19 mouse cellular contexts compared by ENCODE assay signal in the genomic region with DNA sequence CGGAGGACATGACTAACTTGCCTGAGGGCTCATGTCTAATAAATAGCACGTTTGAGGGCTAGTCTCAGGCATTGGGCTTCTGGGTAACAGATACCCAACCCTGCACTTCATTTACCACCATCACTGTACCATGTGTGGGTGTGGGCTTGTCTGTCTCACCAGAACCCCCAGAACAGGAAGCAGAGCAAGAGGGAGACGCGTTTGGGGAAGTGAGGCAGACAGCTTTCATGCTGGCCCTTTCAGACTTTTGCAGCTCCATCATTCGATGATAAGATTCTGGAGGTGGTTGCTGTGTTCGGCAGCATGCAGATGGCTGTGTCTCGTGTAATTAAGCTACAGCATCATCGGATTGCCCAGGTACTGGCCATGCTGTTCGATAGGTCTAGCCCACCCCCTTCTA.
DNase-seq lines count a peak whose midpoint lies in the region; ATAC-seq and TF ChIP-seq lines count a peak whose summit lies in the region.
"Had no signal": no experiment of that assay in that cellular context is flagged by ENCODE, and none has a peak within 500 bp of the region (broad histone marks: within the 10 kb centered on the region; RNA-seq: fewer than 3 reads in every experiment).

No protein-coding gene starts in this region.

- H3K36me3 ChIP-seq in MEL (ENCODE audit: control insufficient read depth in 1 of 2, insufficient read depth in 2 of 2, low read length in 2 of 2): peaks cover 13 to 19% of the 10 kb centered on the region in 2 experiments
- peaks cover 29% of the 10 kb centered on the region for H3K36me3 ChIP-seq in heart, embryonic 11.5 days (ENCODE audit: control insufficient read depth, insufficient read depth, low read length)

- H3K9me3 ChIP-seq in MEL (replicated peaks; ENCODE audit: insufficient read depth, low read length): no peaks in the 10 kb centered on the region
- no peaks in the 10 kb centered on the region for H3K9me3 ChIP-seq in heart, embryonic 11.5 days (replicated peaks; ENCODE audit: control insufficient read depth, low read length)
- H3K9me3 ChIP-seq: kidney, embryonic 15.5 days; limb, embryonic 12.5 days; midbrain, embryonic 15.5 days; neural tube, embryonic 12.5 days had no signal

- 85% methylated on average over 9 of the region's 9 CpGs for WGBS in heart, embryonic 11.5 days (ENCODE audit: insufficient replicate concordance)

- H3K4me2 ChIP-seq in heart, embryonic 11.5 days: no peak overlapping the region
- H3K4me2 ChIP-seq: kidney, embryonic 15.5 days; limb, embryonic 12.5 days; midbrain, embryonic 15.5 days; neural tube, embryonic 12.5 days had no signal

- TF ChIP-seq RAD21 in MEL (IDR thresholded peaks at IDR 0.05; ENCODE audit: low read depth, low read length): peak; percentile 0; the same call in 1 of the 2 replicates

- no peak overlapping the region for H3K4me3 ChIP-seq in MEL (ENCODE audit: control insufficient read depth in 1 of 2, insufficient read depth in 1 of 2, low read depth in 2 of 2, low read length in 2 of 2)
- H3K4me3 ChIP-seq in heart, embryonic 11.5 days (ENCODE audit: low read depth, low read length): no peak overlapping the region
- H3K4me3 ChIP-seq: kidney, embryonic 15.5 days; limb, embryonic 12.5 days; midbrain, embryonic 15.5 days; neural tube, embryonic 12.5 days had no signal

- H3K27me3 ChIP-seq in MEL (ENCODE audit: control insufficient read depth in 1 of 2, insufficient read depth in 2 of 2, low read length in 2 of 2): no peaks in the 10 kb centered on the region
- no peaks in the 10 kb centered on the region for H3K27me3 ChIP-seq in heart, embryonic 11.5 days (ENCODE audit: control insufficient read depth, insufficient read depth, low read length)
- H3K27me3 ChIP-seq: kidney, embryonic 15.5 days; limb, embryonic 12.5 days; midbrain, embryonic 15.5 days; neural tube, embryonic 12.5 days; Patski had no signal

- no peak for TF ChIP-seq POLR2A in MEL (IDR thresholded peaks at IDR 0.05; ENCODE audit: control insufficient read depth in 1 of 2, insufficient read depth in 1 of 2, low read depth in 1 of 2, low read length in 2 of 2, poor library complexity in 1 of 2)

- no peak; a peak in 1 of 6 replicates for TF ChIP-seq CTCF in MEL (IDR thresholded peaks at IDR 0.05 in 2 of 3, conservative IDR thresholded peaks at IDR 0.05 in 1 of 3; ENCODE audit: control insufficient read depth in 1 of 3, insufficient read depth in 1 of 3, low read depth in 2 of 3, low read length in 3 of 3, poor library complexity in 1 of 3, severe bottlenecking in 1 of 3)

- TF ChIP-seq EP300 in MEL (IDR thresholded peaks at IDR 0.05; ENCODE audit: low read depth in 1 of 2, low read length in 2 of 2): peak; percentile 57 to 78

- peaks cover 5 to 23% of the 10 kb centered on the region in 2 experiments for H3K4me1 ChIP-seq in MEL (ENCODE audit: control insufficient read depth in 1 of 2, insufficient read depth in 2 of 2, low read length in 2 of 2)
- H3K4me1 ChIP-seq in heart, embryonic 11.5 days (ENCODE audit: control insufficient read depth, insufficient read depth, low read length): no peaks in the 10 kb centered on the region
- H3K4me1 ChIP-seq: kidney, embryonic 15.5 days; limb, embryonic 12.5 days; midbrain, embryonic 15.5 days; neural tube, embryonic 12.5 days had no signal

- peak overlapping the region; percentile 55 for H3K27ac ChIP-seq in MEL (ENCODE audit: control insufficient read depth, low read depth, low read length)
- H3K27ac ChIP-seq in heart, embryonic 11.5 days (ENCODE audit: low read depth, low read length): no peak overlapping the region
- H3K27ac ChIP-seq: kidney, embryonic 15.5 days; limb, embryonic 12.5 days; macrophage; midbrain, embryonic 15.5 days; neural tube, embryonic 12.5 days had no signal

- peak; percentile 65 for DNase-seq in layer of hippocampus, adult 9-11 months
- DNase-seq in layer of hippocampus, postnatal 10 days (ENCODE audit: low spot score in 2 of 2): no peak
- DNase-seq in 3T3-L1 (ENCODE audit: low read depth, low spot score) (peak; percentile 53), MEL (ENCODE audit: low read depth, low spot score) (peak; percentile 84)
- no peak for DNase-seq in adrenal gland, postnatal 25 days
- DNase-seq in heart, postnatal 4 days: no peak
- DNase-seq: cerebellum, postnatal 10 days; heart, adult 18-20 months; heart, postnatal 14 days; layer of hippocampus, postnatal 36 days; liver, postnatal 0 days had no signal

- no peaks in the 10 kb centered on the region for H3K79me2 ChIP-seq in MEL (ENCODE audit: control insufficient read depth, insufficient read depth, low read length, poor library complexity)

- H3K9ac ChIP-seq in MEL (ENCODE audit: control insufficient read depth, low read depth, low read length, poor library complexity, severe bottlenecking): no peak overlapping the region
- no peak overlapping the region for H3K9ac ChIP-seq in heart, embryonic 11.5 days (ENCODE audit: low read depth, low read length)
- H3K9ac ChIP-seq: kidney, embryonic 15.5 days; limb, embryonic 12.5 days; liver, postnatal 0 days; midbrain, embryonic 15.5 days; neural tube, embryonic 12.5 days had no signal

- peak; percentile 80 for ATAC-seq in megakaryocyte, adult 5-6 weeks (ENCODE audit: poor library complexity, severe bottlenecking)
- no peak for ATAC-seq in heart, embryonic 11.5 days (replicated peaks; ENCODE audit: insufficient number of reproducible peaks, low FRiP score, low TSS enrichment)
- ATAC-seq: liver, postnatal 0 days; midbrain, embryonic 15.5 days; Patski had no signal

TF ChIP-seq in MEL, 35 proteins besides CTCF, POLR2A, EP300 and RAD21:
- TF ChIP-seq ZC3H11A (IDR thresholded peaks at IDR 0.05; ENCODE audit: low read depth, low read length) (no peak), POLR2AphosphoS2 (IDR thresholded peaks at IDR 0.05; ENCODE audit: low read length) (no peak), ETS1 (IDR thresholded peaks at IDR 0.05; ENCODE audit: low read depth, low read length) (peak; percentile 34; the same call in 1 of the 2 replicates), MYC (IDR thresholded peaks at IDR 0.05; ENCODE audit: low read depth, low read length) (peak; percentile 84), SIN3A (IDR thresholded peaks at IDR 0.05; ENCODE audit: low read length) (peak; percentile 62), SMC3 (IDR thresholded peaks at IDR 0.05; ENCODE audit: low read depth, low read length) (peak; percentile 41), CHD1 (IDR thresholded peaks at IDR 0.05; ENCODE audit: low read depth, low read length) (no peak), MEF2A (IDR thresholded peaks at IDR 0.05; ENCODE audit: extremely low read depth, insufficient replicate concordance, low read depth, low read length, poor library complexity, severe bottlenecking) (no peak), MAFK (IDR thresholded peaks at IDR 0.05; ENCODE audit: borderline replicate concordance, low read depth, low read length) (no peak), MXI1 (IDR thresholded peaks at IDR 0.05; ENCODE audit: low read depth, low read length) (peak; percentile 50), NRF1 (IDR thresholded peaks at IDR 0.05; ENCODE audit: insufficient read depth, low read depth, low read length, poor library complexity, severe bottlenecking) (no peak), TBP (IDR thresholded peaks at IDR 0.05; ENCODE audit: low read depth, low read length) (0 out of 2 replicates have a peak, but pooled peaks have one; percentile 15), CHD2 (IDR thresholded peaks at IDR 0.05; ENCODE audit: low read length) (no peak), ELF1 (IDR thresholded peaks at IDR 0.05; ENCODE audit: low read depth, low read length) (peak; percentile 66), GATA1 (IDR thresholded peaks at IDR 0.05; ENCODE audit: low read depth, low read length) (0 out of 2 replicates have a peak, but pooled peaks have one; percentile 15), MAX (IDR thresholded peaks at IDR 0.05; ENCODE audit: low read length) (peak; percentile 55; the same call in 1 of the 2 replicates), GABPA (IDR thresholded peaks at IDR 0.05; ENCODE audit: low read depth, low read length) (no peak), RCOR1 (IDR thresholded peaks at IDR 0.05; ENCODE audit: low read depth, low read length) (peak; percentile 57), TAL1 (IDR thresholded peaks at IDR 0.05; ENCODE audit: low read length) (peak; percentile 29; the same call in 1 of the 2 replicates)

Comparison
In these comparisons a context has a peak if more than half of its experiments do, and no peak if none do; other contexts are left out.
1. DNase-seq: peak in layer of hippocampus, adult 9-11 months (single experiment), 3T3-L1 (single experiment) and MEL (single experiment); none in layer of hippocampus, postnatal 10 days (0 of 2), adrenal gland, postnatal 25 days (single experiment) and heart, postnatal 4 days (single experiment).